Mouse (Mus musculus) adrenal gland, postnatal 4 days (tissue): ENCODE results near the gene Elavl4. TPM values are rescaled to one million over a fixed set of nuclear protein-coding genes. Genes with fewer than 3 reads are reported as not detected.

ENCODE experiments used
- DNase-seq, 2 experiments: peaks; one replicate each; pipeline ENCODE4 v3.0.0; 2021 to 2022; ENCODE audit warnings: low spot score in 2 of 2, mixed read lengths in 2 of 2
- total RNA-seq, 2 experiments: library from RNA; stranded (reverse); gene quantifications; 2 replicates each; pipeline ENCODE4 v1.2.3; 2021

Elavl4 gene
- total RNA-seq, 2 experiments from 2014 or later, result 16.6 to 18.4 TPM

- no peak for DNase-seq
Measured at GRCm38 (mm10) chr4:110172028-110172427, 179.7 kb downstream of the Elavl4 start.

GRCm38 (mm10) chr4:110165217-110165616, 186.5 kb downstream of the Elavl4 start:
- no peak for DNase-seq

GRCm38 (mm10) chr4:110161600-110161999, 190.1 kb downstream of the Elavl4 start:
- DNase-seq, result no peak

- no peak for DNase-seq
Measured at GRCm38 (mm10) chr4:110157515-110158159, 194.1 kb downstream of the Elavl4 start.

GRCm38 (mm10) chr4:110155954-110156353, 195.8 kb downstream of the Elavl4 start:
- no peak for DNase-seq

Other genes starting within 250 kb of the Elavl4 start
- gene Agbl4, start 45.8 kb upstream of the Elavl4 start, total RNA-seq, result 1 to 10 TPM; 1.1 to 1.3 TPM